Mouse (Mus musculus) limb, embryonic 15.5 days (tissue): ENCODE results near the gene Itga8. TPM values are rescaled to one million over a fixed set of nuclear protein-coding genes. Genes with fewer than 3 reads are reported as not detected.

Source experiments
- ATAC-seq: fragments of 200-750 bp; cut with Nextera tagmentation; 2 replicates; pipeline ENCODE4 v1.8.0; 2017; ENCODE audit warnings: low read depth, moderate TSS enrichment; ENCODE audit not compliant: insufficient number of reproducible peaks, low FRiP score, low TSS enrichment
- H3K27ac ChIP-seq: fragments of 300-500 bp; sonication (generic); 2 replicates; pipeline ENCODE4 v1.5.1; 2015; ENCODE audit warnings: moderate library complexity, mild to moderate bottlenecking, inconsistent platforms
- H3K27me3 ChIP-seq: fragments of 300-500 bp; sonication (generic); 2 replicates; pipeline ENCODE4 v1.6.1; 2015; ENCODE audit warnings: inconsistent platforms
- H3K36me3 ChIP-seq: fragments of 300-500 bp; sonication (generic); 2 replicates; pipeline ENCODE4 v1.6.1; 2015; ENCODE audit warnings: inconsistent platforms
- H3K4me1 ChIP-seq: fragments of 300-500 bp; sonication (generic); 2 replicates; pipeline ENCODE4 v1.6.1; 2015; ENCODE audit warnings: inconsistent platforms
- H3K4me2 ChIP-seq: fragments of 300-500 bp; sonication (generic); 2 replicates; pipeline ENCODE4 v1.6.1; 2015; ENCODE audit warnings: mild to moderate bottlenecking, inconsistent platforms
- H3K4me3 ChIP-seq: fragments of 300-500 bp; sonication (generic); 2 replicates; pipeline ENCODE4 v1.5.1; 2015; ENCODE audit warnings: mild to moderate bottlenecking, inconsistent platforms
- H3K9ac ChIP-seq: fragments of 300-500 bp; sonication (generic); 2 replicates; pipeline ENCODE4 v1.6.1; 2015; ENCODE audit warnings: inconsistent platforms
- H3K9me3 ChIP-seq: fragments of 300-500 bp; sonication (generic); 2 replicates; pipeline ENCODE4 v1.6.1; 2016; ENCODE audit warnings: inconsistent platforms
- WGBS: fragments of 180-500 bp; shearing (Covaris S2); methylation state at CpG from one replicate; pipeline ENCODE4 v1.1.7; 2015; 5-methylcytosine and 5-hydroxymethylcytosine counted together
- polyA plus RNA-seq: library from polyadenylated mRNA; unstranded; fragments of >200 nt; fragmentation: Nextera tagmentation; extraction: Ambion mirVana; gene quantifications from 2 replicates; pipeline ENCODE4 v1.2.1, GENCODE M21; 2015

Itga8 gene
- polyA plus RNA-seq, 1 experiment from 2014 or later = 13.0 TPM

- ATAC-seq = peak; percentile 69; the same call in 1 of the 2 replicates
- Histone ChIP-seq H3K4me3 (no peak overlapping the region), H3K4me2 (no peak overlapping the region), H3K27me3 (no peaks in the 10 kb centered on the region), H3K27ac (no peak overlapping the region), H3K9me3 (no peaks in the 10 kb centered on the region), H3K9ac (no peak overlapping the region), H3K36me3 (no peaks in the 10 kb centered on the region), H3K4me1 (0 out of 2 replicates have a peak, but pooled peaks cover 4% of the 10 kb centered on the region)
- 53% methylated on average over 2 of the region's 2 CpGs for WGBS
Measured at GRCm38 (mm10) chr2:12221671-12222070, 80.1 kb downstream of the Itga8 start.

- H3K4me3 ChIP-seq = no peak overlapping the region
- ATAC-seq = no peak
- H3K4me2 ChIP-seq = no peak overlapping the region
Measured at GRCm38 (mm10) chr2:12213464-12213790, 88.3 kb downstream of the Itga8 start.

GRCm38 (mm10) chr2:12212662-12213463, 88.9 kb downstream of the Itga8 start:
- Histone ChIP-seq H3K4me3 (no peak overlapping the region), H3K4me2 (no peak overlapping the region), H3K27ac (peak overlapping the region; percentile 69), H3K9me3 (no peaks in the 10 kb centered on the region), H3K4me1 (peaks cover 24% of the 10 kb centered on the region), H3K27me3 (no peaks in the 10 kb centered on the region), H3K9ac (no peak overlapping the region), H3K36me3 (no peaks in the 10 kb centered on the region)
- 18% methylated on average over 3 of the region's 3 CpGs for WGBS
- ATAC-seq = peak; percentile 58; the same call in 1 of the 2 replicates

More at GRCm38 (mm10) chr2:12213464-12213790, 88.3 kb downstream of the Itga8 start:
- Histone ChIP-seq H3K4me1 (peaks cover 20% of the 10 kb centered on the region), H3K9me3 (no peaks in the 10 kb centered on the region), H3K36me3 (no peaks in the 10 kb centered on the region), H3K27me3 (no peaks in the 10 kb centered on the region), H3K27ac (0 out of 2 replicates have a peak overlapping the region, but pooled peaks have one; percentile 47), H3K9ac (no peak overlapping the region)
- 19% methylated on average over 4 of the region's 4 CpGs for WGBS

GRCm38 (mm10) chr2:12208142-12208541, 93.6 kb downstream of the Itga8 start:
- H3K36me3 ChIP-seq = no peaks in the 10 kb centered on the region
- no peak overlapping the region for H3K27ac ChIP-seq
- no peak for ATAC-seq
- no peak overlapping the region for H3K4me3 ChIP-seq
- 55% methylated on average over 6 of the region's 6 CpGs for WGBS
- H3K9me3 ChIP-seq = no peaks in the 10 kb centered on the region
- H3K4me1 ChIP-seq = peaks cover 22% of the 10 kb centered on the region
- H3K9ac ChIP-seq = no peak overlapping the region
- no peak overlapping the region for H3K4me2 ChIP-seq
- 0 out of 2 replicates have a peak, but pooled peaks cover 5% of the 10 kb centered on the region for H3K27me3 ChIP-seq

- Histone ChIP-seq H3K4me1 (peaks cover 9% of the 10 kb centered on the region; the same call in 1 of the 2 replicates), H3K9ac (no peak overlapping the region), H3K9me3 (no peaks in the 10 kb centered on the region), H3K36me3 (no peaks in the 10 kb centered on the region), H3K27me3 (peaks cover 7% of the 10 kb centered on the region; the same call in 1 of the 2 replicates), H3K4me3 (no peak overlapping the region), H3K27ac (no peak overlapping the region), H3K4me2 (no peak overlapping the region)
- WGBS = 71% methylated on average over 5 of the region's 5 CpGs
- ATAC-seq = no peak
Measured at GRCm38 (mm10) chr2:12206353-12206752, 95.4 kb downstream of the Itga8 start.

GRCm38 (mm10) chr2:12205875-12206274, 95.8 kb downstream of the Itga8 start:
- H3K9ac ChIP-seq = no peak overlapping the region
- H3K36me3 ChIP-seq = no peaks in the 10 kb centered on the region
- peaks cover 9% of the 10 kb centered on the region; the same call in 1 of the 2 replicates for H3K27me3 ChIP-seq
- no peak for ATAC-seq
- H3K4me1 ChIP-seq = peaks cover 9% of the 10 kb centered on the region; the same call in 1 of the 2 replicates
- H3K4me3 ChIP-seq = no peak overlapping the region
- 55% methylated on average over 5 of the region's 5 CpGs for WGBS
- H3K9me3 ChIP-seq = no peaks in the 10 kb centered on the region
- H3K27ac ChIP-seq = no peak overlapping the region
- H3K4me2 ChIP-seq = no peak overlapping the region

GRCm38 (mm10) chr2:12203231-12203630, 98.5 kb downstream of the Itga8 start:
- no peak overlapping the region for H3K4me3 ChIP-seq
- H3K4me2 ChIP-seq = no peak overlapping the region
- ATAC-seq = no peak
- H3K36me3 ChIP-seq = no peaks in the 10 kb centered on the region
- H3K4me1 ChIP-seq = peaks cover 14% of the 10 kb centered on the region; the same call in 1 of the 2 replicates
- H3K9me3 ChIP-seq = no peaks in the 10 kb centered on the region
- WGBS = 86% methylated on average over 10 of the region's 10 CpGs
- H3K9ac ChIP-seq = no peak overlapping the region
- H3K27me3 ChIP-seq = peaks cover 14% of the 10 kb centered on the region; the same call in 1 of the 2 replicates
- H3K27ac ChIP-seq = no peak overlapping the region

- Histone ChIP-seq H3K4me3 (no peak overlapping the region), H3K4me1 (peaks cover 8% of the 10 kb centered on the region; the same call in 1 of the 2 replicates), H3K4me2 (no peak overlapping the region), H3K27me3 (peaks cover 13% of the 10 kb centered on the region; the same call in 1 of the 2 replicates), H3K36me3 (no peaks in the 10 kb centered on the region), H3K27ac (peak overlapping the region; percentile 61), H3K9ac (no peak overlapping the region), H3K9me3 (no peaks in the 10 kb centered on the region)
- 32% methylated on average over 7 of the region's 7 CpGs for WGBS
- peak; percentile 89 for ATAC-seq
Measured at GRCm38 (mm10) chr2:12198699-12199098, 103.0 kb downstream of the Itga8 start.

GRCm38 (mm10) chr2:12198214-12198613, 103.5 kb downstream of the Itga8 start:
- 49% methylated on average over 3 of the region's 3 CpGs for WGBS
- Histone ChIP-seq H3K4me2 (no peak overlapping the region), H3K4me1 (peaks cover 8% of the 10 kb centered on the region; the same call in 1 of the 2 replicates), H3K36me3 (no peaks in the 10 kb centered on the region), H3K9me3 (no peaks in the 10 kb centered on the region), H3K27me3 (peaks cover 13% of the 10 kb centered on the region; the same call in 1 of the 2 replicates), H3K4me3 (no peak overlapping the region), H3K9ac (no peak overlapping the region), H3K27ac (0 out of 2 replicates have a peak overlapping the region, but pooled peaks have one; percentile 50)
- ATAC-seq = 0 out of 2 replicates have a peak, but pooled peaks have one; percentile 63

- Histone ChIP-seq H3K4me1 (peaks cover 8% of the 10 kb centered on the region; the same call in 1 of the 2 replicates), H3K27ac (no peak overlapping the region), H3K27me3 (peaks cover 13% of the 10 kb centered on the region; the same call in 1 of the 2 replicates), H3K9ac (no peak overlapping the region), H3K4me3 (no peak overlapping the region), H3K4me2 (no peak overlapping the region), H3K36me3 (no peaks in the 10 kb centered on the region), H3K9me3 (no peaks in the 10 kb centered on the region)
- 82% methylated on average over 4 of the region's 4 CpGs for WGBS
- no peak for ATAC-seq
Measured at GRCm38 (mm10) chr2:12197711-12198110, 104.0 kb downstream of the Itga8 start.

- H3K36me3 ChIP-seq = no peaks in the 10 kb centered on the region
- ATAC-seq = no peak
- H3K27ac ChIP-seq = no peak overlapping the region
- no peaks in the 10 kb centered on the region for H3K4me1 ChIP-seq
- peaks cover 5% of the 10 kb centered on the region; the same call in 1 of the 2 replicates for H3K27me3 ChIP-seq
- H3K4me2 ChIP-seq = no peak overlapping the region
- no peaks in the 10 kb centered on the region for H3K9me3 ChIP-seq
- H3K9ac ChIP-seq = no peak overlapping the region
- 43% methylated on average over 6 of the region's 6 CpGs for WGBS
- no peak overlapping the region for H3K4me3 ChIP-seq
Measured at GRCm38 (mm10) chr2:12189026-12189425, 112.7 kb downstream of the Itga8 start.

GRCm38 (mm10) chr2:12187646-12188045, 114.1 kb downstream of the Itga8 start:
- no peak overlapping the region for H3K4me3 ChIP-seq
- WGBS = 59% methylated on average over 5 of the region's 5 CpGs

More at GRCm38 (mm10) chr2:12187646-12188045, 114.1 kb downstream of the Itga8 start:
- H3K36me3 ChIP-seq = no peaks in the 10 kb centered on the region
- no peak overlapping the region for H3K4me2 ChIP-seq
- no peak overlapping the region for H3K9ac ChIP-seq
- H3K27ac ChIP-seq = no peak overlapping the region
- H3K27me3 ChIP-seq = peaks cover 5% of the 10 kb centered on the region; the same call in 1 of the 2 replicates
- no peak for ATAC-seq
- no peaks in the 10 kb centered on the region for H3K4me1 ChIP-seq
- no peaks in the 10 kb centered on the region for H3K9me3 ChIP-seq
